Comparison of ENCODE assay signal across 20 mouse cellular contexts in genomic region chr9:114776361-114776760, GRCm38 (mm10). TPM values are rescaled to one million over a fixed set of nuclear protein-coding genes. Genes with fewer than 3 reads are reported as not detected.
A peak's percentile ranks its signal among the peaks of the same experiment; 100 is the strongest.
DNase-seq lines count a peak whose midpoint lies in the region; ATAC-seq and TF ChIP-seq lines count a peak whose summit lies in the region.
"Had no signal": no experiment of that assay in that cellular context is flagged by ENCODE, and none has a peak within 500 bp of the region (broad histone marks: within the 10 kb centered on the region; RNA-seq: fewer than 3 reads in every experiment).

No protein-coding gene starts in this region.

- 88% methylated on average over 3 of the region's 3 CpGs for WGBS in embryonic facial prominence, embryonic 10.5 days

- H3K4me1 ChIP-seq in megakaryocyte, embryonic 14.5 days = peaks cover 78% of the 10 kb centered on the region
- H3K4me1 ChIP-seq in MEL (ENCODE audit: control insufficient read depth in 1 of 2, insufficient read depth in 2 of 2, low read length in 2 of 2) = peaks cover 14 to 29% of the 10 kb centered on the region in 2 experiments
- H3K4me1 ChIP-seq in embryonic facial prominence, embryonic 10.5 days = peaks cover 47% of the 10 kb centered on the region

- TF ChIP-seq EP300 in MEL (IDR thresholded peaks at IDR 0.05; ENCODE audit: low read depth in 1 of 2, low read length in 2 of 2) = no peak

- peaks cover 11% of the 10 kb centered on the region for H3K9me3 ChIP-seq in megakaryocyte, embryonic 14.5 days
- no peaks in the 10 kb centered on the region for H3K9me3 ChIP-seq in MEL (replicated peaks; ENCODE audit: insufficient read depth, low read length)
- H3K9me3 ChIP-seq in embryonic facial prominence, embryonic 10.5 days = no peaks in the 10 kb centered on the region
- H3K9me3 ChIP-seq: embryonic facial prominence, embryonic 15.5 days; hindbrain, embryonic 12.5 days had no signal

- no peak for TF ChIP-seq POLR2A in MEL (IDR thresholded peaks at IDR 0.05; ENCODE audit: control insufficient read depth in 1 of 2, insufficient read depth in 1 of 2, low read depth in 1 of 2, low read length in 2 of 2, poor library complexity in 1 of 2)

- no peak for TF ChIP-seq CTCF in MEL (IDR thresholded peaks at IDR 0.05 in 2 of 3, conservative IDR thresholded peaks at IDR 0.05 in 1 of 3; ENCODE audit: control insufficient read depth in 1 of 3, insufficient read depth in 1 of 3, low read depth in 2 of 3, low read length in 3 of 3, poor library complexity in 1 of 3, severe bottlenecking in 1 of 3)

- TF ChIP-seq RAD21 in MEL (IDR thresholded peaks at IDR 0.05; ENCODE audit: low read depth, low read length) = no peak

- H3K27ac ChIP-seq in MEL (ENCODE audit: control insufficient read depth, low read depth, low read length) = peak overlapping the region; percentile 95
- H3K27ac ChIP-seq in embryonic facial prominence, embryonic 10.5 days (replicated peaks) = no peak overlapping the region
- H3K27ac ChIP-seq: embryonic facial prominence, embryonic 15.5 days; hindbrain, embryonic 12.5 days had no signal

- peaks cover 17% of the 10 kb centered on the region for H3K36me3 ChIP-seq in megakaryocyte, embryonic 14.5 days (replicated peaks; ENCODE audit: low read length)
- H3K36me3 ChIP-seq in MEL (ENCODE audit: control insufficient read depth in 1 of 2, insufficient read depth in 2 of 2, low read length in 2 of 2) = peaks cover 21 to 43% of the 10 kb centered on the region in 2 experiments
- H3K36me3 ChIP-seq in embryonic facial prominence, embryonic 10.5 days (replicated peaks) = peaks cover 36% of the 10 kb centered on the region

- no peak for DNase-seq in MEL (ENCODE audit: low read depth, low spot score)
- peak; percentile 49 for DNase-seq in thymus, postnatal 0 days (ENCODE audit: low spot score)
- DNase-seq in embryonic facial prominence, embryonic 10.5 days (ENCODE audit: low spot score) = no peak
- no peak for DNase-seq in layer of hippocampus, adult 11-12 months (ENCODE audit: low spot score)
- no peak for DNase-seq in urinary bladder, adult 18-20 months (ENCODE audit: low spot score in 2 of 2)
- DNase-seq: adrenal gland, postnatal 14 days; cerebellum, adult 2 months; cerebellum, postnatal 10 days; gastrocnemius, postnatal 36 days; heart, adult 11 months; heart, postnatal 10 days; heart, postnatal 4 days had no signal

- no peak for ATAC-seq in megakaryocyte, adult 5-6 weeks (ENCODE audit: poor library complexity, severe bottlenecking)
- ATAC-seq: forebrain, embryonic 14.5 days; hindbrain, embryonic 16.5 days had no signal

- no peak overlapping the region; the same call in 1 of the 2 replicates for H3K9ac ChIP-seq in MEL (ENCODE audit: control insufficient read depth, low read depth, low read length, poor library complexity, severe bottlenecking)
- H3K9ac ChIP-seq: embryonic facial prominence, embryonic 15.5 days; hindbrain, embryonic 12.5 days had no signal

- H3K79me2 ChIP-seq in MEL (ENCODE audit: control insufficient read depth, insufficient read depth, low read length, poor library complexity) = peaks cover 68% of the 10 kb centered on the region

- H3K4me3 ChIP-seq in megakaryocyte, embryonic 14.5 days (replicated peaks) = peak overlapping the region; percentile 35
- no peak overlapping the region for H3K4me3 ChIP-seq in MEL (ENCODE audit: control insufficient read depth in 1 of 2, insufficient read depth in 1 of 2, low read depth in 2 of 2, low read length in 2 of 2)
- no peak overlapping the region for H3K4me3 ChIP-seq in embryonic facial prominence, embryonic 10.5 days
- H3K4me3 ChIP-seq: embryonic facial prominence, embryonic 15.5 days; erythroblast, embryonic 14.5 days; forebrain, embryonic 10.5 days; hindbrain, embryonic 12.5 days had no signal

- H3K27me3 ChIP-seq in megakaryocyte, embryonic 14.5 days (replicated peaks) = peaks cover 43% of the 10 kb centered on the region
- H3K27me3 ChIP-seq in MEL (ENCODE audit: control insufficient read depth in 1 of 2, insufficient read depth in 2 of 2, low read length in 2 of 2) = no peaks in the 10 kb centered on the region
- H3K27me3 ChIP-seq in embryonic facial prominence, embryonic 10.5 days (replicated peaks; ENCODE audit: low read depth, poor library complexity, severe bottlenecking) = no peaks in the 10 kb centered on the region
- H3K27me3 ChIP-seq: embryonic facial prominence, embryonic 15.5 days; hindbrain, embryonic 12.5 days had no signal

TF ChIP-seq in MEL, 35 proteins besides CTCF, POLR2A, EP300 and RAD21:
- no peak for TF ChIP-seq ZC3H11A (IDR thresholded peaks at IDR 0.05; ENCODE audit: low read depth, low read length)
- no peak for TF ChIP-seq MAZ (IDR thresholded peaks at IDR 0.05; ENCODE audit: low read depth, low read length)
- no peak for TF ChIP-seq MEF2A (IDR thresholded peaks at IDR 0.05; ENCODE audit: extremely low read depth, insufficient replicate concordance, low read depth, low read length, poor library complexity, severe bottlenecking)
- TF ChIP-seq GABPA (IDR thresholded peaks at IDR 0.05; ENCODE audit: low read depth, low read length) = no peak
- TF ChIP-seq MYB (IDR thresholded peaks at IDR 0.05; ENCODE audit: low read depth, low read length) = no peak
- TF ChIP-seq ETS1 (IDR thresholded peaks at IDR 0.05; ENCODE audit: low read depth, low read length) = no peak
- no peak for TF ChIP-seq POLR2AphosphoS5 (IDR thresholded peaks at IDR 0.05; ENCODE audit: borderline replicate concordance, low read depth, low read length)
- no peak for TF ChIP-seq BHLHE40 (IDR thresholded peaks at IDR 0.05; ENCODE audit: borderline replicate concordance, low read depth, low read length)
- TF ChIP-seq CHD1 (IDR thresholded peaks at IDR 0.05; ENCODE audit: low read depth, low read length) = no peak
- no peak for TF ChIP-seq SMC3 (IDR thresholded peaks at IDR 0.05; ENCODE audit: low read depth, low read length)
- no peak for TF ChIP-seq MAFK (IDR thresholded peaks at IDR 0.05; ENCODE audit: borderline replicate concordance, low read depth, low read length)
- no peak for TF ChIP-seq ZMIZ1 (IDR thresholded peaks at IDR 0.05; ENCODE audit: low read depth, low read length)
- TF ChIP-seq POLR2AphosphoS2 (IDR thresholded peaks at IDR 0.05; ENCODE audit: low read length) = no peak
- TF ChIP-seq UBTF (IDR thresholded peaks at IDR 0.05; ENCODE audit: borderline replicate concordance, insufficient read depth, low read depth, low read length) = no peak
- TF ChIP-seq NELFE (IDR thresholded peaks at IDR 0.05; ENCODE audit: low read depth, low read length) = no peak
- TF ChIP-seq SIN3A (IDR thresholded peaks at IDR 0.05; ENCODE audit: low read length) = no peak

RNA-seq across cellular contexts. Expression of gene Cmtm7, which starts 5.3 kb away (rescaled TPM):
- polyA plus RNA-seq in megakaryocyte, embryonic 14.5 days (2012; ENCODE audit: insufficient read depth, low replicate concordance) = 103 and 110 TPM in 2 replicates
- total RNA-seq in megakaryocyte, adult 5-6 weeks (2015) = 189 and 201 TPM in 2 replicates
- total RNA-seq in megakaryocyte, adult 5-6 weeks (2017) = 259 and 283 TPM in 2 replicates
- 290 and 352 TPM in 2 replicates for total RNA-seq in MEL (2012; rRNA removed)
- polyA plus RNA-seq in MEL (2012; ENCODE audit: insufficient read depth in 1 of 2, insufficient read length in 2 of 2, low read depth in 1 of 2, low replicate concordance in 2 of 2, missing spikeins in 1 of 2) = 100 to 1,000 TPM in 1 of 2 experiments, not detected in 1; 545 TPM
- polyA plus RNA-seq in thymus, postnatal 0 days (2015; fragmentation: Nextera tagmentation; extraction: Ambion mirVana) = 299 and 301 TPM in 2 replicates
- polyA plus RNA-seq in embryonic facial prominence, embryonic 10.5 days (2016; fragmentation: Nextera tagmentation; extraction: Ambion mirVana) = 88.0 and 93.2 TPM in 2 replicates

RNA-seq across cellular contexts. Expression of gene Cmtm6, which starts 45.4 kb away (rescaled TPM):
- polyA plus RNA-seq in megakaryocyte, embryonic 14.5 days (2012; ENCODE audit: insufficient read depth, low replicate concordance) = 4.9 and 10.3 TPM in 2 replicates
- total RNA-seq in megakaryocyte, adult 5-6 weeks (2015) = 79.5 and 98.1 TPM in 2 replicates
- total RNA-seq in megakaryocyte, adult 5-6 weeks (2017) = 120 and 124 TPM in 2 replicates
- total RNA-seq in MEL (2012; rRNA removed) = 17.6 and 21.0 TPM in 2 replicates
- 10 to 100 TPM in 1 of 2 experiments, not detected in 1; 21.7 TPM for polyA plus RNA-seq in MEL (2012; ENCODE audit: insufficient read depth in 1 of 2, insufficient read length in 2 of 2, low read depth in 1 of 2, low replicate concordance in 2 of 2, missing spikeins in 1 of 2)
- 92.2 and 93.4 TPM in 2 replicates for polyA plus RNA-seq in thymus, postnatal 0 days (2015; fragmentation: Nextera tagmentation; extraction: Ambion mirVana)
- 29.5 and 32.8 TPM in 2 replicates for polyA plus RNA-seq in embryonic facial prominence, embryonic 10.5 days (2016; fragmentation: Nextera tagmentation; extraction: Ambion mirVana)
